Mouse (Mus musculus) forebrain, postnatal 0 days (tissue): Measurements from ENCODE around the gene Rasa3. TPM values are rescaled to one million over a fixed set of nuclear protein-coding genes. Genes with fewer than 3 reads are reported as not detected.

Source experiments
- ATAC-seq: fragments of 200-750 bp; cut with Nextera tagmentation; 2 replicates; pipeline ENCODE4 v1.8.0; 2017; ENCODE audit warnings: mild to moderate bottlenecking, moderate library complexity
- DNase-seq: peaks from one replicate; pipeline ENCODE4 v3.0.0-alpha.2; 2015
- H3K27ac ChIP-seq: fragments of 300-500 bp; sonication (generic); 2 replicates; pipeline ENCODE4 v1.5.1; 2014; ENCODE audit warnings: low read depth, mild to moderate bottlenecking, antibody characterized with exemption, low read length, moderate library complexity, mixed read lengths
- H3K27me3 ChIP-seq: fragments of 300-500 bp; sonication (generic); 2 replicates; pipeline ENCODE4 v1.6.1; 2014; ENCODE audit warnings: mild to moderate bottlenecking, low read length, mixed read lengths; ENCODE audit not compliant: insufficient read depth
- H3K36me3 ChIP-seq: fragments of 300-500 bp; sonication (generic); 2 replicates; pipeline ENCODE4 v1.6.1; 2014; ENCODE audit warnings: mild to moderate bottlenecking, moderate library complexity; ENCODE audit not compliant: insufficient read depth
- H3K4me1 ChIP-seq: fragments of 300-500 bp; sonication (generic); 2 replicates; pipeline ENCODE4 v1.6.1; 2014; ENCODE audit warnings: antibody characterized with exemption; ENCODE audit not compliant: insufficient read depth
- H3K4me2 ChIP-seq: fragments of 300-500 bp; sonication (generic); 2 replicates; pipeline ENCODE4 v1.6.1; 2014; ENCODE audit warnings: low read depth, mild to moderate bottlenecking, moderate library complexity
- H3K4me3 ChIP-seq: fragments of 300-500 bp; sonication (generic); 2 replicates; pipeline ENCODE4 v1.5.1; 2014; ENCODE audit warnings: low read depth, low read length, mixed read lengths
- H3K9ac ChIP-seq: fragments of 300-500 bp; sonication (generic); 2 replicates; pipeline ENCODE4 v1.6.1; 2014; ENCODE audit warnings: mild to moderate bottlenecking
- H3K9me3 ChIP-seq: fragments of 300-500 bp; sonication (generic); 2 replicates; pipeline ENCODE4 v1.6.1; 2016; ENCODE audit warnings: low read length
- CTCF ChIP-seq: sonication (generic); IDR thresholded peaks from 2 replicates; pipeline ENCODE4 v1.5.1; 2016; ENCODE audit warnings: antibody characterized with exemption, control low read depth, low read depth
- WGBS: fragments of 180-500 bp; shearing (Covaris S2); extraction: QIAGEN DNeasy Blood & Tissue Kit; methylation state at CpG from one replicate; pipeline ENCODE4 v1.1.7; 2014; 5-methylcytosine and 5-hydroxymethylcytosine counted together
- polyA plus RNA-seq: library from polyadenylated mRNA; unstranded; fragments of >200 nt; fragmentation: Nextera tagmentation; extraction: Ambion mirVana; gene quantifications from 2 replicates; pipeline ENCODE4 v1.2.1, GENCODE M21; 2015
- total RNA-seq: library from RNA; depleted of rRNA; stranded (reverse); fragments of >200 nt; gene quantifications from 2 replicates; pipeline ENCODE4 v1.2.3, GENCODE M21; 2014

The Rasa3 gene
- total and polyA plus RNA-seq, 2 experiments from 2014 or later, result 24.3 to 49.7 TPM

- ATAC-seq, result no peak
These were observed 49.3 kb downstream of the Rasa3 start for GRCm38 (mm10) chr8:13628067-13628466.

DNA sequence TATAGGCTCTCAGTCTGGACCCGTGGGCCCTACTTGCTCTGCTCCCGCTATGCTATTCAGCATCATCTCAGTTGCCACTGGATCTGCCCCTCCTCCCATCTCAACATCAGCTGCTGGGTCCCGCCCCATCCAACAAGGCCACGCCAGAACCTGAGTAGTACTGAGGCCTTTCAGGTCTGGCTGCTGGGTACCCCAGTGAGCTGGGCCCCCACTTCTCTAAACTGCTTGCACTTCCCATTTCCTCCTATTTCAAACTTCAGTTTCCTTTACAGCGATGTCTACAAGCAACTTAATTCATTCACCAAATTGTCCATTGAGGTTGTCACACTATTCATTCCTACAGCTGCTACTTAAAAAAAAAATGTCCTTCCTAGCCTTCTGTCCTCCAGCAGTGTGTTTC is 49.8 kb downstream of the Rasa3 start:
- DNase-seq (no peak), ATAC-seq (no peak)
- TF ChIP-seq CTCF, result no peak
- Histone ChIP-seq H3K4me3 (no peak overlapping the region), H3K4me1 (peaks cover 14% of the 10 kb centered on the region), H3K27me3 (no peaks in the 10 kb centered on the region), H3K4me2 (no peak overlapping the region), H3K36me3 (no peaks in the 10 kb centered on the region), H3K9me3 (no peaks in the 10 kb centered on the region), H3K9ac (no peak overlapping the region), H3K27ac (no peak overlapping the region)
- WGBS, result 88% methylated on average over 5 of the region's 5 CpGs

More at GRCm38 (mm10) chr8:13628067-13628466, 49.3 kb downstream of the Rasa3 start:
- Histone ChIP-seq H3K4me1 (peaks cover 14% of the 10 kb centered on the region), H3K27me3 (no peaks in the 10 kb centered on the region), H3K4me2 (no peak overlapping the region), H3K27ac (no peak overlapping the region), H3K36me3 (no peaks in the 10 kb centered on the region), H3K9me3 (no peaks in the 10 kb centered on the region), H3K4me3 (no peak overlapping the region), H3K9ac (no peak overlapping the region)
- WGBS, result 92% methylated on average over 9 of the region's 9 CpGs
- no peak for DNase-seq
- no peak for TF ChIP-seq CTCF

GRCm38 (mm10) chr8:13626114-13626513 is 51.3 kb downstream of the Rasa3 start:
- WGBS, result 79% methylated on average over 10 of the region's 10 CpGs
- no peaks in the 10 kb centered on the region for H3K27me3 ChIP-seq
- ATAC-seq (no peak), DNase-seq (no peak)
- no peaks in the 10 kb centered on the region for H3K36me3 ChIP-seq
- no peak overlapping the region for H3K4me2 ChIP-seq
- H3K9me3 ChIP-seq, result no peaks in the 10 kb centered on the region
- H3K9ac ChIP-seq, result no peak overlapping the region
- H3K4me3 ChIP-seq, result no peak overlapping the region
- TF ChIP-seq CTCF, result no peak
- H3K27ac ChIP-seq, result no peak overlapping the region
- peaks cover 14% of the 10 kb centered on the region for H3K4me1 ChIP-seq

DNA sequence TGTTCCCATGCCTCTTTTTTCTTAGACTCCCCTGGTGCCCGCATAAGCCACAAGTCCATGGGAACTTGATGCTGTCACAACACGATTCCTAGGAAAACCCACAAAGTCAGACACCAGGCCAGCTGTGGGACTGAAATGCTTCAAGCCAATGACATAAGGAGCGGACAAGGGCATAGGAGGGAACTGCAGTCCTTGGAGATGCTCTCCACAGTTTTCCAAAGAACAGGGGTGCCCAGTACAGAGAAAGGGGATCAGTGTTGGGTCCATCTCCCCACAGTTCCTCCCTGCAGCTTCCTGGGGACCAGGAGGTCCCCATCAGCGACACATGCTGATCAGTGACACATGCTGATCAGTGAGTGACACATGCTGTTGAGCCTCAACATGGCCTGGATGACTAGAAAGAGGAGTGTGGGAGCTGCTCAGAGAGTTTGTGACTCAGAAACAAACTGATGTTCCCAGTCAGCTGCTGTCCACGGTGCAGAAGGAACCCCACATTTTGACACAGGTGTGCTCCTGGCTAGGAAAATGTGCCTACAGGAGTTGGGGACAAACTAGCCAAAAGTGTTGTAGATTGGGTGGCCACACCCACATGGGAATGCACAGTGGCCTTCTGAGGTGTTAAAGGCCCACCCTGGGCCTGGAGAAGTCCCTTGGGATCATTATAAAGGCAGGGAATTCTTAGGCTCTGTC is 52.0 kb downstream of the Rasa3 start:
- DNase-seq (no peak), ATAC-seq (no peak)
- H3K9ac ChIP-seq, result no peak overlapping the region
- H3K4me1 ChIP-seq, result peaks cover 14% of the 10 kb centered on the region
- H3K27ac ChIP-seq, result peak overlapping the region; percentile 77; the same call in 1 of the 2 replicates
- H3K9me3 ChIP-seq, result no peaks in the 10 kb centered on the region
- TF ChIP-seq CTCF, result no peak
- H3K27me3 ChIP-seq, result no peaks in the 10 kb centered on the region
- H3K36me3 ChIP-seq, result no peaks in the 10 kb centered on the region
- 77% methylated on average over 5 of the region's 5 CpGs for WGBS
- H3K4me3 ChIP-seq, result no peak overlapping the region
- no peak overlapping the region for H3K4me2 ChIP-seq

GRCm38 (mm10) chr8:13624863-13625262 is 52.5 kb downstream of the Rasa3 start:
- ATAC-seq, result no peak
- WGBS, result 34% methylated on average over 11 of the region's 11 CpGs
- TF ChIP-seq CTCF, result no peak

DNA sequence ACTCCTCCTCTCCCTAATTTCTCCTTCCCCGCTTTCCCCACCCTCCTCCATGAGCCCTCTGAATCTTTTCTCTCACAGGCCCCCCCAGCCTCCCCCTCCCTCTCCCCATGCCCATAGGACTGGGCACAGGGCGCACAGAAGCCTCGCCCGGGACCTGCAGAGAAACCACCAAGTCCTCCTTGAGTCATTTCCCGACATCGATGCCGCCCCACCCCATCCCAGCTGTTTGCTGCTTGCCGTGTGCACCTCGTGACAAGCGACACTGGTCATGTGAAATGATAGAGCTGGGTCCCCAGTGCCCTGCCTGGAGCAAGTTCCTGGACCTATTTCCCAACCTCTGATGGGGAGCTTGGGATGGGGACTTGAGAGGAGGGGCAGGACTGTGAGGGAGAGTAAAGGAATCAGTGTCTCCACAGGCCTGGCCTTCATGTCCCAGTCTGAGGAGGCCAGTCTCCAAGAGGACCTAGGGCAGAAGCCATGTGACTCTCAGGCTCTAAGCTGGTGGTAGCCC is 53.4 kb downstream of the Rasa3 start:
- no peak for DNase-seq
- WGBS, result 34% methylated on average over 10 of the region's 10 CpGs
- Histone ChIP-seq H3K4me2 (no peak overlapping the region), H3K9me3 (no peaks in the 10 kb centered on the region), H3K27me3 (no peaks in the 10 kb centered on the region), H3K27ac (peak overlapping the region; percentile 77), H3K9ac (no peak overlapping the region), H3K4me1 (peaks cover 14% of the 10 kb centered on the region), H3K4me3 (no peak overlapping the region), H3K36me3 (no peaks in the 10 kb centered on the region)
- ATAC-seq, result peak; percentile 51
- no peak for TF ChIP-seq CTCF

More at GRCm38 (mm10) chr8:13624863-13625262, 52.5 kb downstream of the Rasa3 start:
- Histone ChIP-seq H3K4me1 (peaks cover 14% of the 10 kb centered on the region), H3K9ac (no peak overlapping the region), H3K9me3 (no peaks in the 10 kb centered on the region), H3K4me2 (no peak overlapping the region), H3K27me3 (no peaks in the 10 kb centered on the region), H3K36me3 (no peaks in the 10 kb centered on the region), H3K27ac (peak overlapping the region; percentile 77; the same call in 1 of the 2 replicates), H3K4me3 (no peak overlapping the region)
- no peak for DNase-seq

DNA sequence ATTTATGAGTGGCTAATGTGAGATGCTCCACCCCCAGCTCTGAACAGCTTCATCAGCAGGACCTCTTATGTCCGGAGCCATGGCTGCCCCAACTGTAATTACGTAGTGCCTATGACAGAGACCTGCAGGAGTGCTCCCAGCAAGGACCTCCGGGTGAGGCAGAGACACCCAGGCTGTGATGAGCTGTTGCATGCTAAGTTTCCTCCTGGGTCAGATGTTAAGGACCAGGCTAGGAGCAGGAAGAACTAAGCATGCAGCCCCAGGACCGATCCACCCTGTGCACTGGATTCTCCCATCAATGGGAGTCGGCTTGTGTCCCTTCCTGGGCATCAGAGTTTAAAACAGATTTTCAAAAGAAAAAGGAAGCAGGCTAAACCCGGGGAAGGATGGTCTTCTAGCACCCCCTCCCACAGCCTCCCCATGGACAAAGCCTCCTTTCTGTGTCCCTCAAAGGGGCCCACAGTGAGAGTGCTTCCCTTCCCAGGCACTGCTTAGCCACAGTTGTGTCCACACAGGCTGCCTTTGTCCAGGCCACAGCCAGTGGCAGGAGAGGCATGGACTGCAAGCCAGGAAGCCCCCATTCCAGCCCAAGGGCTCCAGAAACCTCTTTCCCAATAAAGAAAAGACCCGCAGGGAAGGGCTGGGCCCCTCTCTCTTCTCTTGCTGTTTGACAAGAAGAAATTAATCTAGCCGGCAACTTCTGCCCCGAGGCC is 54.2 kb downstream of the Rasa3 start:
- no peak overlapping the region for H3K4me2 ChIP-seq
- WGBS, result 17% methylated on average over 9 of the region's 9 CpGs

More for the DNA sequence above, 54.2 kb downstream of the Rasa3 start:
- Histone ChIP-seq H3K9ac (no peak overlapping the region), H3K4me1 (peaks cover 14% of the 10 kb centered on the region), H3K36me3 (no peaks in the 10 kb centered on the region), H3K4me3 (no peak overlapping the region), H3K9me3 (no peaks in the 10 kb centered on the region), H3K27me3 (no peaks in the 10 kb centered on the region), H3K27ac (peak overlapping the region; percentile 77)
- ATAC-seq (peak; percentile 91), DNase-seq (peak; percentile 64)
- no peak for TF ChIP-seq CTCF
